Mouse (Mus musculus) adrenal gland, postnatal 14 days (tissue): ENCODE results near the gene Dgcr6. TPM values are rescaled to one million over a fixed set of nuclear protein-coding genes. Genes with fewer than 3 reads are reported as not detected.
A peak's percentile ranks its signal among the peaks of the same experiment; 100 is the strongest.
"Not testable (repeated sequence)": the region's sequence is repeated elsewhere in the genome, so short reads cannot be mapped to it uniquely, and the experiment has no call there.

Source experiments
- DNase-seq: peaks from one replicate; pipeline ENCODE4 v3.0.0; 2021; ENCODE audit warnings: mixed read lengths
- long read RNA-seq, 2 experiments: library from polyadenylated mRNA; stranded (forward); transcript quantifications; one replicate each; pipeline ENCODE4 v2.0.0; 2021
- total RNA-seq: library from RNA; stranded (reverse); gene quantifications from 2 replicates; pipeline ENCODE4 v1.2.3, GENCODE M21; 2021

Gene Dgcr6
- 55.3 and 58.7 TPM in 2 replicates for total RNA-seq
- long read RNA-seq, experiment 1, transcript Dgcr6-201 (5 exons, 1,050 nt), result minor isoform, 12 of 116 reads
- long read RNA-seq, experiment 1, transcript Dgcr6-206 (5 exons, 1,086 nt), result major isoform, 81 of 116 reads
- long read RNA-seq, experiment 1, partial matches to known transcripts, result 15 of 116 reads
- long read RNA-seq, experiment 1, other reads (novel, unspliced or antisense), result 7 of 116 reads
- long read RNA-seq, experiment 2, transcript Dgcr6-201 (5 exons, 1,050 nt), result minor isoform, 26 of 135 reads
- long read RNA-seq, experiment 2, transcript Dgcr6-206 (5 exons, 1,086 nt), result major isoform, 87 of 135 reads
- long read RNA-seq, experiment 2, partial matches to known transcripts, result 18 of 135 reads
- long read RNA-seq, experiment 2, other reads (novel, unspliced or antisense), result 4 of 135 reads

DNA sequence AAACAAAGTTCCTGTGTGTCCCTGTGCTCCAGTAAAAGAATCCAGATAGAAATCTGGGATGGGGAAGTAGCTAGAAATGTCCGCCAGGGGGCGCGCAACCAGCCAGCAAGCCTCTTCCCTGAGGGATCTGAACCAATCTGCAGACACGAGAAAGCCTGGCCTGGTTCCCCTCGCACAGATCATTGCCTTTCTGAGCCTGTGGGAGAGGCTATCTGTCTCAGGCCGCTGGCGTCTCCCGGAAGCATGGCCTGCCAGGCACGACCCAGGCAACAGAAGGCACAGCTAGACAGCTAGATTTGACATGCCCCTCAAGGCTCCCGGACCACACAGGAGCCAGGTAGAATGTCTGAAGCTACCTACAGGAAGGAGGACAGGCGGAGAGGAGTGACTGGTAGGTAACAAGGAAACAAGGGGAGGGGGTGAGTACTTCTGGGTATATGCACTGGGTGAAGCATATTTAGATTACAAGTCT is at the start of gene Dgcr6:
Dgcr6 (plus strand) TSS at position 130 of the 472 bp plus-strand sequence.
- DNase-seq, result peak; percentile 90

DNA sequence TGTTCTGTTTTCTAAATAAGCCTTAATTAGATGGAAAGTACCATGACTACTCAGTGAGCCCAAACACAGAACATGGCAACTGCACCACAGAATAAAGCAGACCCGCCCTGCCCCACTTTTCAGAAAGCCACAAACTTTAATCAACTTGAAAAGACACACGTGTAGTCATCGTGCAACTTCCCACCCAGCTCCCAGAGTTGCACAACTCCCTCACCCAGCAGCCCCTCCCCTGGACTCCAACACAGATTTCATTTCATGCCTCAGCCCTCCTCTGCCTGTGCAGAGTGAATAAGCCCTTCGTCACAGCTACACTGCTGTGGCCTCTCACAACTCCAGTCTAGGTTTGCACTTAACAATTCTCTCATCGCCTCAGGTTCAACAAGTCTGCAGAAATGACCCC is 48.1 kb upstream of the Dgcr6 start:
- DNase-seq, result no peak

DNA sequence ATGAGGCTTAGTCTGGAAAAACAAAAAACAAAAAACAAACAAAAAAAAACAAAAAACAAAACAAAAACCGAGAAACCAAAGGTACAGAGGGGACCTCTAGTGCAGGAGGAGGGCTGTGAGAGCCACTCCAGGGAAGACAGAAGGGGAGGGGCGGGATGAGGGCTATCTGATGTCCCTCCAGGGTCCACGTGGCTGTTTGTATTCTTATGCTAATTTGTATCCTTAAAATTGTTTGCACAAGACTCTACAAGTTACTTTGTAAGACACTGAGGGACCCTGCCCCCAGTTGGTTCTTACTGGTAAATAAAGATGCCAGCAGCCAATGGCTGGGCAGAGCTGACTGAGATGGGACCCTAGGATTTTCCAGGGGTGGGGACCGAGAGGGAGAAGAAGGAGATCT is 45.6 kb upstream of the Dgcr6 start:
- DNase-seq, result no peak

DNA sequence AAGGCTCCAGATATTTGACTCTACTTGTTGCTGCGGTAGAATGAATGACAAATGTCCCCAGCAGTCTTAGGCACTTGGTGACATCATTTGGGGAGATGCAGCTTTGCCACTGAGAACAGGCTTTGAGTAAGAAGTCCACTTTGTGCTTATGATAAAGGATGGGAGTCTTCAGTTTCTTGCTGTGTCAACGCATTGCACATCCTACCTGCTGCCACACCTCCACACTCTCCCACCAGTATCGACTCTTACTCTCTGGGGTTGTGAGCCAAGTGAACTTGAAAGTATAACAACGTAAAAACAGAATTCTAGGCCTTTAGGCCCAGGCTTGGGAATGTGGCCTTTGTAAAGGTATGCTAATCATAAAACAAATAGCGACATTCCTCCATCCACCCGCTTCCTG is 41.6 kb upstream of the Dgcr6 start:
- no peak for DNase-seq

DNA sequence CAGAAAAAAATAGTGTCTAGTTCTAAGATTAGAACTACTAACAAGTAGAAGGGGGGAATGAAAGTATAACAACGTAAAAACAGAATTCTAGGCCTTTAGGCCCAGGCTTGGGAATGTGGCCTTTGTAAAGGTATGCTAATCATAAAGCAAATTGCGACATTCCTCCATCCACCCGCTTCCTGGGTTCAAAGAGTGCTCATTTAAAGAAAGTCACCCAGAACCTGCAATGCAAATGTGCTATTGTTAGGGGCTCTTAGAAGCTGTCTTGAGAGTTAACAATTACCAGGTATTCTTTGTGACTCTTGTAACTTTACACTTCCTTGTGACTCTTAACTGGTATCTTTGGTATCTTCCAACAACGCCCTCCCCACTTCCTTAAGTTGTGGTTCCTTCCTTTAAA is 36.2 kb upstream of the Dgcr6 start:
- not testable (repeated sequence) for DNase-seq

DNA sequence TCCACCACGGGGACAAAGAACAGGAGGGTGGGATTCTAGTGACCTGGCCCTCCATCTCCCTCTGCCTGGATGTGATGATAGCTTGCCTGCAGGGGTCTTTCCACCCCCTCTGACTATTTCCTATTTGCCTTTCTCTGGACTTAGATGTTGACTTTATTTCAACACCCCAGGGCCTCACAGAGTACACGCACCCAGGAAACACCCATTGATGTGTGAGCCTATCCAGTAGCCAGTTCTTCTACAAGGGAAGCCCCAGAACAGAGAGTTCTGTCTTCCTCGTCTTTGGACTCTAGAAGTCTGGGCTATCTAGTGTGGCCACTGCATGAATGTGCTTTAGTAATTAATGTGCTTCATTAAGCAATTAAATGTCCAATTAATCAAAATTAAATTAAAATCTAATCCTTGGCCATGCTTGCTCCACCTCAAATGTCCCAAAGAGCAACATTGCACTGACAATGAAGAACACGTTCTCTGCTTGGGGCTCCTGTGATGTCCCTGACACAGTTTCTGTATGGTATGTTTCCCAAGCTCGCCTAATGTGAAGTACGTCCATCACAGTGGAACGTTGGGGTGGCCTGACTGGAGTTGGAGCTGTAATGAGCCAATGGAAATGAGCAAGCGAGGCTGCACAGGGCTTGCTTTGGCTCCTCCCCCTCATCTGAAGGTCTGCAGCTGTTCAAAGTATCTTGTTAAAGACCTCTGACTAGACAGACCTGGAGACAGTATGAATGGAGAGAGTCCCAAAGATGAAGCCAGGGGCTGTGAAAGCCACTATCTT is 29.7 kb upstream of the Dgcr6 start:
- no peak for DNase-seq

DNA sequence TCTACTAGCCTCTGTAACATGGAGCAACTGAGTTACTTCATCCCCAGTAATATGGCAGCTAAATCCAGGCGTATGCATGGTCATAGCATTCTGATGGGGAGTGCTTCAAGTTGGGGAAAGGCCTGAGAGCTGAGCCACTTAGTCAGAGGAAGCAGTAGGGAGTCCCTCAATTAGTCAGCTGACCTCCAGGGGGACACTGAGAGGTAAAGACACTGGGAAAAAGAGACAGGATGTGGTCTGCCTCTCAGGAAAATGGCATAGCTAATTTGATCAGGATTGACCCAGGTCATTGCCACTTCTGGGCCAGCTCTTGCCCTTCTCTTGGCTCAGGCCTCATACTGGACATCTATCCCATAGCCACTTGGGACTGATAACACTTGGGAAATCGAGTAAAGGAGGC is 25.3 kb upstream of the Dgcr6 start:
- no peak for DNase-seq

DNA sequence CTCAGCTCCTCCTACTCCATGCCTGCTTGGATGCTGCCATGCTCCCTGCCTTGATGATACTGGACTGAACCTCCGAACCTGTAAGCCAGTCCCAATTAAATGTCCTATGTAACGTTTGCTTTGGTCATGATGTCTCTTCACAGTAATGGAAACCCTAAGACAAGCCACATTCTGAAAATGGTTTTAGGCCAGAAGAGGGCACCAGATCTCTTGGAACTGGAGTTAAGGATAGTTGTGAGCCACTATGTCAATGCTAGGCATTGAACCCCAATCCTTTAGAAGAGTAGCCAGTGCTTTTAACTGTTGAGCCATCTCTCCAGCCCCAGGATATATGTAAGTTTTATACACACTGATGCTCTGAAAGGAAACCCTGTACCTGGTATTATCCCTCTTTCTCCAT is 20.9 kb upstream of the Dgcr6 start:
- peak; percentile 13 for DNase-seq

DNA sequence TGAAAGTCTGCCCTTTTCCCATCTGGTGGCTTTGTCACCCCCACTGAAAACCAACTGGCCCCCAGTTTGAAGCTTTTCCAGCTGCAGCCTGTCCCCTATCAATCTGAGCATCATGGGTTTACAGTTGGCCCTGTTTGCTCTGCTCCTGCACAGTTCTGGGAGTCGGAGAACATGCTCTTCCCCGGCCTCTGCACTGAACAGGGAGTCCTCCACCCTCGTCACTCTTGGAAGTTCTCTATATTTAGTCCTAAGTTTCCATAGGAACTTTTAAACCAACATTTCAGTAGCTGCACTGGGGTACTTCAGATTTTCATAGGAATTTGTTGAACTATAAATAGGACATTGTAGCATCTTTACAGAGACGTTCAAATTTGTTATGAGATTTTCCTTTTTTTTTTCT is 19.4 kb upstream of the Dgcr6 start:
- DNase-seq, result no peak

DNA sequence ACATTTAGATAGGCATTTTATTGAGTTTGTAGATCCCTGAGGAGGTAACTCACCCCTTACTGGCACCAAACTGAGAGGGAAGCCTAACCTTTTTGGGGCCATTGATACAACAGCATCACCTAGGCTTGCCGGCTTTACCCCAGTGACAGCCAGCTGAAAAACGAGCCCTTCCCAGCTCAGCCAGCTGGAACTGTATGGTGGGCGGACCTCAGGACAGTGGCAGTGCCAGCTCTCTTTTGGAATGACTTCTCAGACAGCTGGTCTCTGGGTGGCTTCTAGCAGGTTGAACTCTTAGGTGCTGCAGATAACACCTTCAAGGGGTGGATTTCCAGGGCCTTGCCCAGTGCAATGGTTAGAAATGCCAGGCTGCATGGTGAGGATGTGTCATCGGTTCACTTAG is 18.4 kb upstream of the Dgcr6 start:
- DNase-seq, result no peak

DNA sequence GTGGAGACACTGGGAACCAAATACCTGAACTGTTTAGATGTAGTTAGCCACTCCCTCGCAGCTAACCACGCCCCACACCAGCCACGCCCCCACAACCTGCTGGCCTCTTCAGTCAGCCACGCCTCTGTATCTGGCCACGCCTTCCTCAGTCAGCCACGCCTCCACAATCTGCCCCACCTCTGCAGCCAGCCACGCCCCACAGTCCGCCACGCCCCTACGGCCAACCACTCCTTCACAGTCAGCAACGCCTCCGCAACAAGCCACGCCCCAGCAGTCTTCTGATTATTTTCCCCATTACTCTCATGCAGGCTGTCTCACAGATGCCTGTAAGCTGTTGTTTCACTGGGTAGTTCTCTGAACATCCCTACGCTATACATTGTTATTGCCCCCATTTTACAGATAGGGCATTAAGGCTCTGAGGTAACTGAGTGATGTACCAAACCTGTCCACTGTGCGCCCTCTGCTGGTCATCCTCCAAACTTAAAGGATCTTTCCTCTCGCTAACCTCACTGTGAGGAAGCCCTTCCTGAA is 16.2 kb upstream of the Dgcr6 start:
- peak; percentile 80 for DNase-seq

DNA sequence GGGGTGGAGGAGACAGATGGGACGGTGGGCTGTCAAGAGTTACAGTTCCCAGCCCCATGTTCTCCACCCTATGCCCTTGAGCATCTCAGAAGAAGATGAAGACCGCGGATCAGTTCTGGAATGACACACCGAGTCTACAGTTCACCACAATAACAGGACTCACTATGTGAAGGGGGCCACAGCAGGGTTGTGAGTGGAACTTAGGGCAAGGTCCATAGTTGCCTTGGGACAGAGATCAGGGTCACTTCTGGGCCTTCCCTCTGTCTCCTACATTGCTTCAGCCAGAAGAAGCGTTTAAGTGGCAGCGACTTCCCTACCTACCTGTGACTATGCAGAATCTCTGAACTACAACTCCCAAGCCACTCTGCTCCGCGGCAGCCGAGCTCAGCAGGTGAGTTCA is 15.6 kb upstream of the Dgcr6 start:
- DNase-seq, result no peak

DNA sequence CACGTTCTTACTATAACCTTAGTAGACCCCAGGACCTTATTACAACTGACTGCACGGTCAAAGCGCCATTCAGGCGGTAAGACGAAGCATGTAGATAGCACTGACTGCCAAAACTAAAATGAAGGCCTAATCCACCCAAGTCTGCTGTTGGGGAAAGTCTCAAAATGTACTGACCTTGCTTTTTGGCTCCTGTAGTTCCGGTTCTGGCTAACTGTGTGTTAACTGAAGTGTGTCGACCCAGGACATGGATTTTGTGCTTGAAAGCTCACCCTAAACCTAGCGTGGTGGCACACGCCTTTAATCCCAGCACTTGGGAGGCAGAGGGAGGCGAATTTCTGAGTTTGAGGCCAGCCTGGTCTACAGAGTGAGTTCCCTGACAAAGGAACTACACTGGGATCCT is 7.7 kb upstream of the Dgcr6 start:
- no peak for DNase-seq

DNA sequence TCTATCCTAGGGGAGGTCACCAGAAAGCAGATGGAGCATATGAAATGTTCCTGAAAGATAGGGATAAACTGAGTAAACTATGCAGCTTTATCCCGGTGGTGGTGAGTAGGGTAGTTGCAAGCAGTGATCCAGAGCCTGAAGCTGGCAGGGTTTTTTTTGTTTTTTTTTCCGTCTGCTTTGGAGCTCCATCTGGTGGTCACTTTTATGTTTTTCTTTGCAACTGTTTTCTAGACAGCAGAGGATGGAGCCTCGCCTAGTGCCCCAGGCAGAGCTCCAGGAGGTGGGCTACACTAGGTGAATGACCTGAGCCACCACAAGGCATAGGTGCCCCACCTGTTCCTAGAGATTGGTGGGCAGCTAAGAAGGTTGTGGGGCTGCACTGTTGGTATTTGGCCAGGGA is 5.0 kb upstream of the Dgcr6 start:
- DNase-seq, result peak; percentile 21

DNA sequence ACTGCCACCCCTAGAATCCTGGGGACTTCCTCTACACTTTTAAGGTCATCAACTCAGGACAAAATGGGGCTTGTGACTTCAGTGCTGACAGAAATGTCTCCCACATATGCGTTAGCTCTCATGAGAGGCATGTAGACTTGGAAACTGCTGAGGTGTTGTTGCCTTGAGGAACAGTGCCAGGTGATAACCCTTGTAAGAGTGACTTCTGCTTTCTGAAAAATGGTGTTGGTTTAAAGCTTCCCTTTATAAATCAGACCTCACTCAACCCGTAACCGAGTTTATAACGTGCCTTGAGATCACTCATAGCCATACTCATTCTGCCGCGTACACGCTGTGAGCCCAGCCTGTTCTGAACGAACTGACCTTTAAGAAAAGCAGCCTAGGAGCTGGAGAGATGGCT is 4.6 kb upstream of the Dgcr6 start:
- no peak for DNase-seq

DNA sequence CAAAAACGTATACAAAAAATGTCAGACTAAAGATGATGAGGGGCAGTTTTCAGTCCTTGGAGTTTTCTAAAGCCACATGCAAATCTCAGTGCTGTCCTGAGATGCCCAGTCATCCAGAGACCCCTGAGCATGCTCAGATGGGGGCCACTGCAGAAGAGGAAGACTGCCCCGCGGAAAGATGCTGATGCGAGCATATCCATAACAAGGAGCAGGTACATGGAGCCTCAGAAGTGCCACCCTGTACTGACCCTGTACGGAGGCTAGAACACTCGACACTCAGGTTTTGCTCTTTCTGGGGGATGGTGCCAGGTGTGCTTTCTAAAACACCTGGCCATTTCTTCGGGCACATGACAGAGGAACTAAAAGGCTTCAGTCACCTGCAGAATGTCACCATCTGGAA is 338 bp upstream of the Dgcr6 start:
- DNase-seq, result no peak

DNA sequence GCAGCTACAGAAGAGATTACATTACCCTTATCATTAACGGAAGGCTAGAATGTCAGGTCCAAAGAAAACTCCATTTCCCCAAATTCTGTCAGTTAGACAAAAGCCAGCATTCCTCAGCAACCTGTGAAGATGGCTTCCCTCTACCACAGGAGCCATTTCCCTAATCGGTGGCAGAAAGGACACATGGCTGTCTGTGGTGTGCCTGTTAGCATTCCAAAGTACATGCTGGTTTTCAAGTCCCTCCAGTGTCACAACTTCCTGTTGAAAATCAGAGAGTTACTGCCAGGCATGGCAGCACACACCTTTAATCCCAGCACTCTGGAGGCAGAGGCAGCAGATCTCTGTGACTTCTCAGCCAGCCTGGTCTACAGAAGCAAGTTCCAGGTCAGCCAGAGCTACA is 3.6 kb downstream of the Dgcr6 start:
- DNase-seq, result no peak

DNA sequence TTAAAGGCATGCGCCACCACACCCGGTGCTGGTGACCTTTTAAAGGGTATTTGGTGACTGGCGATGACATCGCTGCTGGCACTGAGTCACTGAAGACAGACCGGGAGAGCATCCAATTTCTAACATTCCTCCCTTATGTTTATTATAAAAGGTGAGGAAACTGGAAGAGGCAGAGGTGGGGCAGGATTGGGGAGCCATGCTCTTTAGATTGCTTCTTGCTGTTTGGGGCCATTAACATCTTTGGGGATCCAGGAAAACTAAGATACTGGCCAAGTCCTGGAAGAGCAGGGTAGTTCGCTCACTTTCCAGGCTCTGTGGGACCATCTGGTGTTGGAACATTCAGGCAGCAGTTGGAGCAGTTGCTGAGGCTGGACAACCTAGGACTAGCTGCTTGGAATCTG is 5.7 kb downstream of the Dgcr6 start:
- peak; percentile 47 for DNase-seq

DNA sequence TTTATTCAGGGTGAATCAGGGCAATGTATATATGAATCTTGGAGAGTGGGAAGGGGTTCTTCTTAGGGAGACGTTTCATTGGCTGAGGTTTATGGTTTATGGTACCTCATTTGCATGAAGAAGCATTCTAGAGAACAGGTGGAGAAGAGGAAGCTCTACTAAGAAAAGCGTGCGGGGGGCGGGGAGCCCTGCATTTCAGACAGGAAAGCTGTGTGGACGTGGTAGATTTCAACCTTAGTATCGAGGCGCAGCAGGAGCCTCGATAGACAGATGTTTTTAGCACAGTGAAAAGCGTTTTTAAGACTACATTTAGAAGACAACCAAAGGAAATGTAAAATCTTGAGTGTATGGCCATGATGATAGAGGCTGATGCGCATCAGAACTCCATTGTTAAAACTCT is 6.6 kb downstream of the Dgcr6 start:
- no peak for DNase-seq

DNA sequence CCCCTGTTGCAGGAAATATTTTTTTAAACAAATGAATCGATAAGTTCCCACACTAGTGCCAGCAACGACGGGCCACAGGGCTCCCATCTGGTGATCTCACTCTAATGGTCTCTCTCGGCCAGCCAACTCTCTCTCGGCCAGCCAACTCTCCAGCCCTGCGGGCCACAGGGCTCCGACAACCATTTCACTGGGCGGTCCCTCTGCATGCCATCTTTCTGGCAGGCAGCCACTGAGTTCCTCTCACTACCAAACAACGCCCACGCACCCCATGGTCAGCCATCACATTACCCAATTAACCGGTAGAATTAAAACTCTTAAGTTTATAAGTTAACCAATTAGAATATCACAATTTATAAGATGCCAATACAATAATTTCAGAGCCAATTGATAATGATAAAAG is 8.5 kb downstream of the Dgcr6 start:
- no peak for DNase-seq

DNA sequence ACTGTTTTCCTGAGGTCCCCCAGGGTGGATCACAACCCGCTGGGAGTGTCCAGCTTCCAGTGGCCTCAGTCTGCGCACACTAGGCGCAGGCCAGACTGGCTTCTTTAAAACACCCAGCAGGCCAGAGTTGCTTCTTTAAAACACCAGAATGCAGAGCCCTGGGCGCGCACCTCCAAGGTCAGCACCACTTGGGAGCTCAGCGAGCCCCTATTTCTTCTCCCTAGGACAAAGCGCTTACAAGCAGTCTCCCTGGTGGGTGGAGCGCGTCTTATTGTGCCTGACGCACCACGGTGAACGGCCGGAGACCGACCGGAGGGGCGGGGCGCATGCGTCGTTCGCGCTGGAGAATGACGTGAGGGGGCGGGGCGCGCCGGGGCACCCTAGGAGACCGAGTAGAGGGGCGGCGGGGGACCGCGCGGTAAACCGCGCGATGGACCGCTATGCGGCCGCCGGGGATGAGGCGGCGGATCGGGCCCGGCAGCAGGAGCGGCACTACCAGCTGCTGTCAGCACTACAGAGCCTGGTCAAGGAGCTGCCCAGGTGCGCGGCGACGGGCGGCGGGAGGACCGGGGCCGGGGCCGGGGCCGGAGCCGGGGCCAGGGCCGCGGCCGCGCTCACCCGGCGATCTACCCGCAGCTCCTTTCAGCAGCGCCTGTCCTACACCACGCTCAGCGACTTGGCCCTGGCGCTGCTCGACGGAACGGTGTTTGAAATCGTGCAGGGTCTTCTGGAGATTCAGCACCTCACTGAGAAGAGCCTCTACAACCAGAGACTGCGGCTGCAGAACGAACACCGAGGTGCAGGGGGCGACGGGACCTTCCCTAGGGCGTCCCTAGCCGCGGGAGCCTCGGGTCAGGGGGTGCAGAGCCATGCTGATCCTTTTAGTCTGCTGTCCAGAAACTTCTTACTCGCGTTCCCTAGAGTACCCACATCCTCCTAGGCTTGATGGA is 13.7 kb downstream of the Dgcr6 start:
- peak; percentile 97 for DNase-seq
